Mouse (Mus musculus) embryonic fibroblast, embryonic 13.5 days (primary cell): ENCODE results near the gene Serpinb3c. TPM values are rescaled to one million over a fixed set of nuclear protein-coding genes. Genes with fewer than 3 reads are reported as not detected.
"Not testable (repeated sequence)": the region's sequence is repeated elsewhere in the genome, so short reads cannot be mapped to it uniquely, and the experiment has no call there.

Source experiments
- H3K27ac ChIP-seq: 2 replicates; pipeline ENCODE4 v1.5.1; 2012; ENCODE audit warnings: low read length, control low read depth, inconsistent platforms; ENCODE audit not compliant: insufficient read depth
- H3K4me1 ChIP-seq: 2 replicates; pipeline ENCODE4 v1.6.1; 2011; ENCODE audit warnings: low read length; ENCODE audit not compliant: control insufficient read depth, insufficient read depth
- H3K4me3 ChIP-seq: 2 replicates; pipeline ENCODE4 v1.5.1; 2011; ENCODE audit warnings: mild to moderate bottlenecking, control low read depth, low read length; ENCODE audit not compliant: insufficient read depth
- polyA plus RNA-seq: library from polyadenylated mRNA; stranded (reverse); fragments of >200 nt; gene quantifications from 2 replicates; pipeline ENCODE4 v1.2.4, GENCODE M21; 2011; ENCODE audit warnings: low read depth; ENCODE audit not compliant: missing spikeins, insufficient read length

Serpinb3c gene
- polyA plus RNA-seq: not detected in 2 replicates

- not testable (repeated sequence) for H3K4me1 ChIP-seq, H3K4me3 ChIP-seq, H3K27ac ChIP-seq
These were observed at the start of gene Serpinb3c, which contains the start of gene Serpinb3b for GRCm38 (mm10) chr1:107278261-107278660. Gene Serpinb3c (minus strand): TSS chr1:107278371. Gene Serpinb3b (minus strand): TSS chr1:107278361.

- not testable (repeated sequence) for H3K4me1 ChIP-seq, H3K4me3 ChIP-seq, H3K27ac ChIP-seq
These were observed 35.0 kb downstream of the Serpinb3c start for GRCm38 (mm10) chr1:107243170-107243569.

Other genes starting within 250 kb of the Serpinb3c start
- not detected in 2 replicates for gene Serpinb3a, start 226.1 kb downstream of the Serpinb3c start, polyA plus RNA-seq
- not detected in 2 replicates for gene Serpinb3d, start 194.9 kb downstream of the Serpinb3c start, polyA plus RNA-seq
- not detected in 2 replicates for gene Serpinb3b, start within 50 bp of the Serpinb3c start, polyA plus RNA-seq
- not detected in 2 replicates for gene Serpinb11, start 82.8 kb upstream of the Serpinb3c start, polyA plus RNA-seq
- gene Serpinb7, start 121.3 kb upstream of the Serpinb3c start, polyA plus RNA-seq: not detected in 2 replicates
- 0.26 and 1.2 TPM in 2 replicates for gene Serpinb2, start 233.1 kb upstream of the Serpinb3c start, polyA plus RNA-seq